Mouse (Mus musculus): ENCODE results near the gene Megf8. TPM values are rescaled to one million over a fixed set of nuclear protein-coding genes. Genes with fewer than 3 reads are reported as not detected.

Megf8 gene
- total RNA-seq, 2 experiments from 2014 or later = 95.3 to 95.9 TPM

DNA sequence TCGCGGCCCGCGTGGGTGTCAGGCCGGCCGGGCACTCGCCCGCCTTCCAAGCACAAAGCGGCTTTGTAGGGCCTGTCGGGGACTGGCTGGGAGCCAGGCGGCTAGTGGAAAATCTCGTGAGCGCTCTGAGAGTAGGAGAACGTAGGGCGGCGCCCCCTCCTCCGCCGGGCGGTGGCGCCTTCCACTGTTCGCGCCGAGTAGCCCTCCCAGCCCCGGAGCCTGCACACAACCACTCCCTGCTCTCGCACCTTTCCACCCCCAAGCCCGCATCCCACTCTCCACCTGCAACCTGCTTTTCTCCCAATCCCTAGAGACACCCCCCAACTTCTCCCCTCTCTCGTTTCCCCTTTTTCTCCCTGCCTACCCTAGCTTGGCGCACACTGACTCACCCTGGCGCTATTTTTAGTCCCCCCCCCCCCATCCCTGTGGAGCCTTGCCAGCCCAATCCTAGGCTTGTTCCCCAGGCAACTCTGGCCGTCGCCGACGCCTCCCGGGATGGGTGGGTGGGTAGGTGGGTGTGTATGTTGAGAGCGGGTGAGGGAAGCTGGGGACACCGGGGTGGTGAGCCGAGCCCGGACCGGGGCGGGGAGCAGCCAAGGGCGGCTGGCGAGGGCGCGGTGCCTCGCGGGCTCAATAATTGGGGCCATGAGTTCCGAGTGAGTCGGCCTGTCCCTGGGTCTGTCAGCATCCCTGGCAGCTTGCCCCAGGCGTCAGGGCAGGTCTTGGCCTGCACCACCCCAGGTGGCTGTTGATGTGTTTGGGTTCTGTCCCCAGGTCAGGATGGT, 37.7 kb upstream of the Megf8 start:
- DNase-seq = peak; percentile 89

DNA sequence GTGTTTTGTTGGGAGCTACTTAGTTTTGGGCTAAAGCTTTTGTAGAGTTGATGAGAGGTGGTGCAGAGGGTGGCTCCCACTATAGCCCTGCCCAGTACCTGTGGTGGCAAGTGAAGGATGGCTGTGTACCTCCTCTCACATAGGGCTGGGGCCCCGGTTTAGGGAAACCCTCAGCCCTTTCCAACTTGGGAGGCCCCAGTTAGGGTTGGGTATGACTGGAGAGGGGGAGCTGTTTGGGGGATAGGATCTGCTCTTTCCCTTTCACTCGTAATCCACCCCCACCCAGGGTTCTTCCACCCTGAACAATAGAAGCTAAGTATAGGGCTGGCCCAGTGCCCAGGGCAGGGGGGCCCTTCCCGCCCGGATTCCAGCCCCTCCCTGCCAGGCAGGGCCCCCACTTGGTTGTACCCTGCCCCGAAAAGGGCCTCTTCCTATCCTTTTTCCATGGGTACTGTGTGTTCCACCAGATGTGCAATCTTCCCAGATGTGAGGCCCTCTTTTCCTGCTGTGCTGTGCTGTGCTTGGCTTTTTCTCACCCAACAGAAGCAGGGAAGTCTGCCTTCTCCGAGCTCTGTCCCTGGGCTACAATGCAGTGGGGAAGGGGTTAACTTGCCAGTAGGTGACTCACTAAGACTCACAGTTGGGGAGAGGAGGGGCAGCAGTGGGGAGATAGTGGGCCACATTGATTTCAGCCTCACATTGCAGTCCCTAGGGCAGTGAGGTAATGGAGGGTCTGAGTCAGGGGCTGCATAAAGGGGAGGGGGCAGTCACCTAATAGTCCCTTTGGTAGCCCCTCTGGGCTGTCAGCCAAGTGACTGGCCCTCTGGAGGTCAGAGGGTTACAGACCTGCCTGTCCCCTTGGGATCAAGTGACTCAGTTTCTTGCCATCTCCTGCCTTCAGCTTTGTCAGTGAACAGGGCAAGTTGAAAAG, 36.8 kb upstream of the Megf8 start:
- no peak for DNase-seq

- no peak for DNase-seq
These were observed 35.7 kb upstream of the Megf8 start for GRCm38 (mm10) chr7:25281166-25281733.

- peak; percentile 96 for DNase-seq
These were observed 35.0 kb upstream of the Megf8 start for GRCm38 (mm10) chr7:25281734-25282601.

GRCm38 (mm10) chr7:25282731-25283211, 34.2 kb upstream of the Megf8 start:
- peak in 1 of 2 experiments; percentile 42 for DNase-seq

- no peak for DNase-seq
These were observed 33.3 kb upstream of the Megf8 start for GRCm38 (mm10) chr7:25283637-25284036.

DNA sequence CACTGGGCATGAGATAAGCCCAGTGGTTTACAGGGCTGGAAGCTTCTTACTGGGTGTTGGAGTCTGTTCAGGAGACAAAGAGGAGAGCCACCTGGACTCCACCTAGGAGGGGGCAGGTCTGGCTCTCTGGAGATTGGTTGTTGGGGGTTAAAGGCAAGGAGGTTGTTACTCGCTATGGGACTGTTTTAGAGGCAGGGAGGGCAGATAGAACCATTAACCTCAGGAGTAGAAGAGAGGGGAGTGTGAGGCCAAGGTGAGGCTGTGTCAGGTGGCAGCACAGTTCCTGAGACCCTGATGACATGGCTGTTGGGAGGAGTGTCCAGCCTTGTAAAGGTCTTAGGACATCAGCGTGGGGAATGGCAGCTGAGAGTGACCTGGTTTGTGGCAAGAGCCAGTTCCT, 32.8 kb upstream of the Megf8 start:
- DNase-seq = no peak

GRCm38 (mm10) chr7:25284766-25285165, 32.2 kb upstream of the Megf8 start:
- DNase-seq = no peak

- no peak for DNase-seq
These were observed 31.3 kb upstream of the Megf8 start for GRCm38 (mm10) chr7:25285511-25286238.

DNA sequence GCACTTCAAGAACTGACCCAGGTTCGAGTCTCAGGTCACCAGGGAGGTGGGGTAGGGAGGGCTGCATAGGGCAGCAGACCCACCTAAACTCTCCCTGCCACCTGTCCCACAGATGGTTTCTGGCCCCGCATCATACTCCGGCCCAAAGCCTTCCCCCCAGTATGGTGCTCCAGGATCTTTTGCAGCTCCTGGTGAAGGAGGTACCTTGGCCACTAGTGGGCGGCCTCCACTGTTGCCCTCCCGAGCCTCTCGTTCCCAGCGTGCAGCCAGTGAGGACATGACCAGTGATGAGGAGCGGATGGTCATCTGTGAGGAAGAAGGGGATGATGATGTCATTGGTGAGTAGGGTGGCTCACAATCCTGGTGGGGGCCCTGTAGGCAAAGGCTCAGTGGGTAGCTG, 30.0 kb upstream of the Megf8 start:
- DNase-seq = no peak

DNA sequence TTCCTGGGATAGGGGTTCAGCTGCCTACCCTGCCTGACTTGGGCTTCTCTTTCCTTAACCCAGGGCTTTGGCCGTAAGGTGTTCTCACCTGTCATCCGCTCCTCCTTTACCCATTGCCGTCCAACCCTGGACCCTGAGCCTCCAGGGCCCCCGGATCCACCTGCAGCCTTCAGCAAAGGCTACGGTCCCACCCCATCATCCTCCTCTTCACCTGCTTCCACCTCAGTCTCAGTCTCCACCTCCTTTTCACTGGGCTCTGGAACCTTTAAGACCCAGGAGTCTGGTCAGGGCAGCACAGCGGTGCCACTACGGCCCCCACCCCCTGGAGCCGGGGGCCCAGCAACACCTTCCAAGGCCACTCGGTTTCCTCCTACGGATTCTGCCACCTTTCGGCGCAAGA, 29.0 kb upstream of the Megf8 start:
- DNase-seq = no peak

GRCm38 (mm10) chr7:25288721-25289120, 28.2 kb upstream of the Megf8 start:
- DNase-seq = peak in 1 of 2 experiments; percentile 1

- DNase-seq = no peak
These were observed 27.0 kb upstream of the Megf8 start for GRCm38 (mm10) chr7:25289925-25290324.

- DNase-seq = no peak
These were observed 26.5 kb upstream of the Megf8 start for GRCm38 (mm10) chr7:25290463-25290862.

DNA sequence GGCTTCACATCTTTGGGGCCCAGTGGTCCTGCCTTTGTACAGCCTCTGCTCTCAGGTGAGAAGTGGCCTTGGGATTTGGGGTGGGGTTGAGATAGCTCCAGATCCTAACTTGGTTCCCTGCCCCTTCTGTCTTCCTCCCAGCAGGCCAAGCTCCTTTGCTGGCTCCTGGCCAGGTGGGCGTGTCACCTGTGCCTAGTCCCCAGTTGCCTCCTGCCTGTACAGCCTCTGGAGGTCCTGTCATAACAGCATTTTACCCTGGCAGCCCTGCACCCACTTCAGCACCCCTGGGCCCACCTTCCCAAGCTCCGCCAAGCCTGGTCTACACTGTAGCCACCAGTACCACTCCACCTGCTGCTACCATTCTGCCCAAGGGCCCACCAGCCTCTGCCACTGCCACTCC, 26.1 kb upstream of the Megf8 start:
- DNase-seq = peak in 1 of 2 experiments; percentile 6

DNA sequence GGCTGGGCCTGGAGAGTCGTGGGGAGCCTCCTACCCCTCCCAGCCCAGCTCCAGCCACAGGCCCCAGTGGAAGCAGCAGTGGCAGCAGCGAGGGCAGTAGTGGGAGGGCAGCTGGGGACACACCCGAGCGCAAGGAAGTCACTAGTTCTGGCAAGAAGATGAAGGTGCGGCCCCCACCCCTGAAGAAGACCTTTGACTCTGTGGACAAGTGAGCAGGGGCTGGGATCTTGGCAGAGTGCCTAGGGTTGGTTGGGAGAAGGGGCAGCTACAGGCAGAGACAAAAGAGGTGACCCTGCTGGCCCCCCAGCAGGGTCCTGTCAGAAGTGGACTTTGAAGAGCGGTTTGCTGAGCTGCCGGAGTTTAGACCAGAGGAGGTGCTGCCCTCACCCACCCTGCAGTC, 24.9 kb upstream of the Megf8 start:
- DNase-seq = peak in 1 of 2 experiments; percentile 1

DNA sequence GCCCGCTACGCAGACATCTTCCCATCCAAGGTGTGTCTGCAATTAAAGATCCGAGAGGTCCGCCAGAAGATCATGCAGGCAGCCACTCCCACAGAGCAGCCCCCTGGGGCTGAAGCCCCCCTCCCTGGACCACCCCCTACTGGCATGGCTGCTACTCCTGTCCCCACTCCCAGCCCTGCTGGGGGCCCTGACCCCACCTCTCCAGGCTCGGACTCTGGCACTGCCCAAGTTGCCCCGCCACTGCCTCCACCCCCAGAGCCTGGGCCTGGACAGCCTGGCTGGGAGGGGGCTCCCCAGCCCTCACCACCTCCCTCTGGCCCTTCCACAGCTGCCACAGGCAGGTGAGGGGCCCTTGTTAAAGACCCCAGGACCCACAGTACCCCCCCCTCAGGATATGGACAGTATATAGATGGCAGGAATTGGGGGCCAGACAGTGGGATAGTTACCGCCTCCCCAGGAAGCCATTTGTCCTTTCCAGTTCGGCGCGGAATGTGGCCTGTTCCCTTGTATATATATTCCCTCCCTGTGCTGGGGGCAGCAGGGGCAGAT, 23.7 kb upstream of the Megf8 start:
- DNase-seq = peak in 1 of 2 experiments; percentile 2

GRCm38 (mm10) chr7:25294495-25294894, 22.5 kb upstream of the Megf8 start:
- no peak for DNase-seq

DNA sequence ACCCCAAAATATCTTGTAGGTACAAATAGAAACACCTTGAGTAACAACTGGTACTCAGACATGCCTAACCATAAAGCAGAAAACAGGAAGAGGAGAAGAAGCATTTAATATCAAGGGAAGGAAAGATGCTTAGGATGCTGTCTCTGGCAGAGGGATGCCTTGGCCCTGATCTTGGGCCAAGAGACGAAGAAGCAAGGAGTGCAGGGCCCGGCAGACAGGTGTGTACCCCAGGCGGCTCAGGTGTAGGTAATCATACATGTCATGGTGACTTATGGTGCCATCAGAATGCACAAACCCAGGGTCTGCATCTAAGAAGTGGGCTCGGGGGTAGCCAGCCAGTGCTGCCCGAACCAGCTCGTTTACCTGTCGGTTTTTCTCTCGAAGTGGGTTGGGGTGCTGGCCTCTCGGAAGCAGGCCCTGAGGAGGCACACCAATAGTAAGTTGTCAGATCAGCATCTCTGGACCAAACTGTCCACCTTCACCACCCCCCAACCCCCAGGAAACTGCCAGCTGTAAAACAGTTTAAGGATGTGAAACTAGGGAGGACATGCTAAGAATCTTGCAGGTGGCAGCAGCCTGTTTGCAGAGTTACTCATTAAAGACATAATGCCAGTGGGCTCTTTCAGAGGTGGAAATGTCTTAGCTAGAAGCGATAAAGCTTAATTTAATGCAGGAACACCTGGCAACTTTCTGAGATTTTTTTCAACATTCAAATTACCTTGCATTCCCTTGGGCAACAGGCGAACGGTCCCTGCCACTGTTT, 21.8 kb upstream of the Megf8 start:
- DNase-seq = peak in 1 of 2 experiments; percentile 1

- no peak for DNase-seq
These were observed 20.0 kb upstream of the Megf8 start for GRCm38 (mm10) chr7:25296945-25297453.
